Comparison of ENCODE assay signal across 13 mouse cellular contexts in genomic region chr6:86654270-86654916, GRCm38 (mm10). TPM values are rescaled to one million over a fixed set of nuclear protein-coding genes. Genes with fewer than 3 reads are reported as not detected.
DNase-seq lines count a peak whose midpoint lies in the region; ATAC-seq and TF ChIP-seq lines count a peak whose summit lies in the region.
"Had no signal": no experiment of that assay in that cellular context is flagged by ENCODE, and none has a peak within 500 bp of the region (broad histone marks: within the 10 kb centered on the region; RNA-seq: fewer than 3 reads in every experiment).

No protein-coding gene starts in this region.

- ATAC-seq in liver, embryonic 12.5 days, result peak; percentile 14; the same call in 1 of the 2 replicates
- no peak for ATAC-seq in liver, embryonic 11.5 days (replicated peaks; ENCODE audit: low FRiP score)

- no peak overlapping the region for H3K4me2 ChIP-seq in liver, embryonic 12.5 days
- H3K4me2 ChIP-seq in liver, embryonic 11.5 days, result no peak overlapping the region
- H3K4me2 ChIP-seq: forebrain, embryonic 12.5 days; midbrain, embryonic 11.5 days had no signal

- peaks cover 95% of the 10 kb centered on the region for H3K36me3 ChIP-seq in liver, embryonic 12.5 days
- peaks cover 13% of the 10 kb centered on the region; the same call in 1 of the 2 replicates for H3K36me3 ChIP-seq in liver, embryonic 11.5 days (ENCODE audit: control insufficient read depth, insufficient read depth, low read length)
- H3K36me3 ChIP-seq in small intestine, adult 2 months (ENCODE audit: control insufficient read depth, insufficient read depth, low read length), result peaks cover 80% of the 10 kb centered on the region

- H3K4me3 ChIP-seq in liver, embryonic 12.5 days, result no peak overlapping the region
- H3K4me3 ChIP-seq in liver, embryonic 11.5 days (ENCODE audit: low read depth, low read length), result no peak overlapping the region
- no peak overlapping the region for H3K4me3 ChIP-seq in small intestine, adult 2 months (ENCODE audit: low read depth, low read length)
- H3K4me3 ChIP-seq: forebrain, embryonic 12.5 days had no signal

- 76% methylated on average over 9 of the region's 9 CpGs for WGBS in liver, embryonic 12.5 days (ENCODE audit: insufficient replicate concordance)
- 78% methylated on average over 9 of the region's 9 CpGs for WGBS in liver, embryonic 11.5 days
- 51% methylated on average over 9 of the region's 9 CpGs for WGBS in small intestine, adult 2 months

- no peaks in the 10 kb centered on the region for H3K9me3 ChIP-seq in liver, embryonic 12.5 days (replicated peaks)
- no peaks in the 10 kb centered on the region for H3K9me3 ChIP-seq in liver, embryonic 11.5 days (ENCODE audit: control insufficient read depth, low read length)
- H3K9me3 ChIP-seq: forebrain, embryonic 12.5 days had no signal

- H3K27me3 ChIP-seq in liver, embryonic 12.5 days (replicated peaks), result no peaks in the 10 kb centered on the region
- no peaks in the 10 kb centered on the region for H3K27me3 ChIP-seq in liver, embryonic 11.5 days (replicated peaks; ENCODE audit: control insufficient read depth, insufficient read depth, low read length)
- H3K27me3 ChIP-seq in small intestine, adult 2 months (ENCODE audit: control insufficient read depth, insufficient read depth, low read length), result no peaks in the 10 kb centered on the region
- H3K27me3 ChIP-seq: forebrain, embryonic 12.5 days had no signal

- no peak for TF ChIP-seq CTCF in small intestine, adult 2 months (IDR thresholded peaks at IDR 0.05; ENCODE audit: extremely low read depth, insufficient read length, insufficient replicate concordance, low read depth, low read length)

- no peak overlapping the region for H3K9ac ChIP-seq in liver, embryonic 12.5 days
- no peak overlapping the region for H3K9ac ChIP-seq in liver, embryonic 11.5 days (ENCODE audit: low read depth, low read length)
- H3K9ac ChIP-seq: forebrain, embryonic 12.5 days had no signal

- H3K4me1 ChIP-seq in liver, embryonic 12.5 days, result peaks cover 33% of the 10 kb centered on the region
- no peaks in the 10 kb centered on the region; the same call in 1 of the 2 replicates for H3K4me1 ChIP-seq in liver, embryonic 11.5 days (replicated peaks; ENCODE audit: control insufficient read depth, insufficient read depth, low read length)
- H3K4me1 ChIP-seq in small intestine, adult 2 months (ENCODE audit: control insufficient read depth, insufficient read depth, insufficient read length, low read length), result peaks cover 14% of the 10 kb centered on the region
- H3K4me1 ChIP-seq: forebrain, embryonic 12.5 days had no signal

- no peak overlapping the region for H3K27ac ChIP-seq in liver, embryonic 12.5 days
- H3K27ac ChIP-seq in liver, embryonic 11.5 days (ENCODE audit: low read depth, low read length), result no peak overlapping the region
- H3K27ac ChIP-seq in small intestine, adult 2 months (ENCODE audit: insufficient read depth, low read depth, low read length), result peak overlapping the region; percentile 72
- H3K27ac ChIP-seq: forebrain, embryonic 12.5 days had no signal

- no peak for TF ChIP-seq POLR2A in small intestine, adult 2 months (IDR thresholded peaks at IDR 0.05; ENCODE audit: low read depth, low read length)

- no peak for DNase-seq in liver, embryonic 11.5 days (ENCODE audit: low spot score)
- peak; percentile 48 for DNase-seq in induced T-regulatory cell, adult 2 months (ENCODE audit: low read depth)
- DNase-seq in kidney, postnatal 25 days, result peak; percentile 50 to 77
- no peak for DNase-seq in natural killer cell, adult 2 months (ENCODE audit: low spot score in 2 of 2)
- no peak for DNase-seq in urinary bladder, postnatal 14 days (ENCODE audit: low spot score)
- DNase-seq: cerebellum, adult 8-10 months; gastrocnemius, postnatal 25 days; heart, postnatal 4 days; thymus, postnatal 4 days had no signal

RNA-seq across cellular contexts. Expression of gene Mxd1, which starts 14.6 kb away (rescaled TPM):
- polyA plus RNA-seq in liver, embryonic 12.5 days (2016; fragmentation: Nextera tagmentation; extraction: Ambion mirVana), result 35.1 and 39.7 TPM in 2 replicates
- 11.5 and 13.4 TPM in 2 replicates for polyA plus RNA-seq in liver, embryonic 11.5 days (2014; fragmentation: Nextera tagmentation; extraction: Ambion mirVana)
- polyA plus RNA-seq in small intestine, adult 2 months (2012; rRNA removed), result 87.2 and 413 TPM in 2 replicates

RNA-seq across cellular contexts. Expression of gene Asprv1, which starts 26.4 kb away (rescaled TPM):
- 0.13 TPM in 2 replicates for polyA plus RNA-seq in liver, embryonic 12.5 days (2016; fragmentation: Nextera tagmentation; extraction: Ambion mirVana)
- 0.19 and 0.36 TPM in 2 replicates for polyA plus RNA-seq in liver, embryonic 11.5 days (2014; fragmentation: Nextera tagmentation; extraction: Ambion mirVana)
- polyA plus RNA-seq in small intestine, adult 2 months (2012; rRNA removed), result 0.20 and 0.23 TPM in 2 replicates

RNA-seq across cellular contexts. Expression of gene Snrnp27, which starts 29.9 kb away (rescaled TPM):
- polyA plus RNA-seq in liver, embryonic 12.5 days (2016; fragmentation: Nextera tagmentation; extraction: Ambion mirVana), result 82.0 and 85.1 TPM in 2 replicates
- 109 and 122 TPM in 2 replicates for polyA plus RNA-seq in liver, embryonic 11.5 days (2014; fragmentation: Nextera tagmentation; extraction: Ambion mirVana)
- polyA plus RNA-seq in small intestine, adult 2 months (2012; rRNA removed), result 2.1 and 3.9 TPM in 2 replicates

Comparison
In these comparisons a context has a peak if more than half of its experiments do, and no peak if none do; other contexts are left out.
1. DNase-seq: peak in induced T-regulatory cell, adult 2 months (single experiment) and kidney, postnatal 25 days (2 of 2); none in liver, embryonic 11.5 days (single experiment), natural killer cell, adult 2 months (0 of 2) and urinary bladder, postnatal 14 days (single experiment).
2. RNA of gene Snrnp27, which starts 29.9 kb away (polyA plus RNA-seq): 109 to 122 TPM in liver, embryonic 11.5 days and 82.0 to 85.1 TPM in liver, embryonic 12.5 days; 2.1 to 3.9 TPM in small intestine, adult 2 months; every median in the first group is over 10 times any median in the second.